Mouse (Mus musculus): Measurements from ENCODE around the gene Zbtb7b.

DNA sequence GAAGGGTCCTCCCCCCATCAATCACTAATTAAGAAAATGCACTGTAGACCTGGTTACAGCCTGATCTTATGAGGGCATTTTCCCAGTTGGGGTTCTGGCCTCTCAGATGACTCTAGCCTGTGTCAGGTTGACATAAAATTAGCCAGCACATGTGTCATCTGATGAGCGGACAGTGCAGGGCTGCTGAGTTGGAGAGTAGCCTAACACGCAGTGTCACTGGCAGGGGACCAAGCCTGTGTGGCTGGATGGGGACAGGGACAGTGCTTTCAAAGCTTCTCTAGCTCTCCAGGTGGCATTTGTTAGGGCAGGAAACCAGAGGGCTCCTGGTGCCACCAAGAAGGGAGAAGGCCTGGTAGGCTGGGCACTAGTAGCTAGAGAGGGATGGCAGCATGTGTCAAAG lies 46.1 kb upstream of the Zbtb7b start:
- TF ChIP-seq POLR2A (IDR thresholded peaks at IDR 0.05; ENCODE audit: borderline replicate concordance, control insufficient read depth, low read depth, low read length) (no peak), CTCF (IDR thresholded peaks at IDR 0.05; ENCODE audit: control insufficient read depth, insufficient read depth, low read length) (no peak)

Data from bone marrow, adult 2 months (tissue).